Mouse (Mus musculus) olfactory bulb, adult 2 months (tissue): Measurements from ENCODE around the gene Spty2d1. TPM values are rescaled to one million over a fixed set of nuclear protein-coding genes. Genes with fewer than 3 reads are reported as not detected.

Experiments used
- H3K27ac ChIP-seq: fragments of 200-500 bp; 2 replicates; pipeline ENCODE4 v1.5.1; 2012; ENCODE audit warnings: low read depth, low read length; ENCODE audit not compliant: insufficient read depth
- H3K4me1 ChIP-seq: fragments of 200-500 bp; 2 replicates; pipeline ENCODE4 v1.6.1; 2012; ENCODE audit warnings: low read length; ENCODE audit not compliant: control insufficient read depth, insufficient read depth
- H3K4me3 ChIP-seq: fragments of 200-500 bp; 2 replicates; pipeline ENCODE4 v1.5.1; 2012; ENCODE audit warnings: mild to moderate bottlenecking, low read depth, low read length, moderate library complexity; ENCODE audit not compliant: insufficient read depth
- CTCF ChIP-seq: fragments of 200-500 bp; IDR thresholded peaks from 2 replicates; pipeline ENCODE4 v1.5.1; 2012; ENCODE audit warnings: low read depth, mild to moderate bottlenecking, low read length, moderate library complexity; ENCODE audit not compliant: insufficient read depth
- POLR2A ChIP-seq: fragments of 200-500 bp; IDR thresholded peaks from 2 replicates; pipeline ENCODE4 v1.6.1; 2012; ENCODE audit warnings: mild to moderate bottlenecking, low read depth, low read length, moderate library complexity; ENCODE audit not compliant: insufficient read depth
- WGBS: fragments of 180-500 bp; shearing (Covaris S2); methylation state at CpG from one replicate; pipeline ENCODE4 v1.1.7; 2018; 5-methylcytosine and 5-hydroxymethylcytosine counted together
- polyA plus RNA-seq: library from polyadenylated mRNA; stranded (reverse); fragments of >200 nt; gene quantifications from 2 replicates; pipeline ENCODE4 v1.2.4, GENCODE M21; 2012; ENCODE audit warnings: low replicate concordance; ENCODE audit not compliant: missing spikeins, insufficient read depth, insufficient read length

The Spty2d1 gene
- polyA plus RNA-seq, 1 experiment: not detected

DNA sequence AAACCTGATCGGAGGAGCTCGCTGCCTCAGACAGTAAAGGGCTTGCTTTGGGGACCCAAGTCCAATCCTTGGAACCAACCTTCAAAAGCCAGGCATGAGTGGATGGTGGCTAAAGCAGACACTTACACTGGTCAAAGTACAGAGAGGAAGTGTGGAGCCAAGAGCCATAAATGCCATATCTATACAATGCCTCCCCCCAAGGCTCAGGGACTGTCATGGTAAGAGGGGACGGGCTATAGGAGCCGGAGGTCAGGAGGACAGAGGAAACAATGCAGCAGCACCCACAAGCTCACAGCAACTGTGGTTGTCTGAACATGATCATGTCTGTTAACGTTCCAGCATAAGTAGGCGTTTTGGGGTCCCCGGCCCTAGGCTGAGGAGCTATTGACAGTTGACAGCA, 16.2 kb upstream of the Spty2d1 start:
- WGBS: 91% methylated on average over 7 of the region's 7 CpGs

DNA sequence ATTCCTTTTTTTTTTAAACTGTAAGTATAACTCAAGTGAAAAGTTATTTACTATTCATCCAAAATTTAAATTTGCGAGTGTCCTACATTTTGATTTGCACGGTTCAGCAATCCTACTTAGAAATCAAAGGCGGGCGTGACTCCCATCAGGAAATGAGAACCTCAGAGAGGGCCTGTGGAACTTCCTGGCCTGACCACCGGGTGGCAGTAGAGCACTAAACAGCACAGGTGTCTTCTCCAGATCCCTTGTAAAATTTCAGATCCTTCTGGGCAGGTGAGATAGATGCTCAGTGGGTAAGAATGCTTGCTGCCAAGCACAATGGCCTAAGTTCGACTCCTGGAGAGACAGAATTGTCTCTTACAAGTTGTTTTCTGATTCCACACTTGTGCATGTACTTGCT, 15.3 kb upstream of the Spty2d1 start:
- TF ChIP-seq CTCF (peak; percentile 73), POLR2A (no peak)
- 11% methylated on average over 6 of the region's 6 CpGs for WGBS
- peaks cover 6% of the 10 kb centered on the region for H3K4me1 ChIP-seq
- H3K27ac ChIP-seq: no peak overlapping the region
- H3K4me3 ChIP-seq: no peak overlapping the region

More for the DNA sequence above, 16.2 kb upstream of the Spty2d1 start:
- H3K27ac ChIP-seq: no peak overlapping the region
- no peak for TF ChIP-seq CTCF
- TF ChIP-seq POLR2A: no peak
- H3K4me1 ChIP-seq: peaks cover 6% of the 10 kb centered on the region
- no peak overlapping the region for H3K4me3 ChIP-seq

DNA sequence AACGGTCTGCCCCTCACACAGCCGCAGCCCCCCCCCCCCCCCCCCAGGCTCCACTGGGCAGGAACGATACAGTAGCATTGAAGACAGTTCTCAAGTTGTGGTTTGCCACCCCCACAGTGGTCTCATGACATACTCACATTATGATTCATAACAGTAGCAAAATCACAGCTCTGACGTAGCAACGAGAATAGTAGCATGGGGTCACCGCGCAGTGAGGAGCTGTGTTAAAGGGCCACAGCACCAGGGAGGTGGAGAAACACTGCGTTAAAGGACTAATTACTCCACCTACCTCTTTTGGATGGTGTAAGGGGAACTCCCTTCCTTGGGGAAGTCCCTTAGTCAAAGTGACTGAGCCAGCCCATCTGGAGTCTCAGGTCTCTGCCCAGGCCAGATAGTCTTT, 14.3 kb upstream of the Spty2d1 start:
- TF ChIP-seq CTCF: no peak
- no peak for TF ChIP-seq POLR2A
- Histone ChIP-seq H3K27ac (no peak overlapping the region), H3K4me3 (no peak overlapping the region), H3K4me1 (peaks cover 6% of the 10 kb centered on the region)
- WGBS: 64% methylated on average over 8 of the region's 8 CpGs

DNA sequence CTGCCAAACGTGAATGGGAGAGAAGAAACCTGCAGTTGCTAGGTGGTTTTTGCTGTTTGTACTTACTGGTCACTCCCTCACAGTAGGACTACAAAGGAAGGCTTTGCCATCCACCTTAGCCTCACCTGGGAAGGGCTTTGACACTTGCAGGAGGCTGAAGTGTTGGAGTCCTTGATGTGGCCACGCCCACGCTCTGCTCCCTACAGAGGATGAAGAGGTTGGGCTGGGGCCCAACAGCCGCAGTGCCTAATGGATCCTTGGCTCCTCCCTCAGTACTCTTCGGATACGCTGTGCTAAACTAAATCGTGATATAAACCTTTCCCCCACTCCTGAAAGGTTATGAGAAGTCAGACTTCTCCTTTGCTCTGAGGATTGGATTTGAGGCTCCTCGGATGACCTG, 12.7 kb upstream of the Spty2d1 start:
- peaks cover 6% of the 10 kb centered on the region for H3K4me1 ChIP-seq
- no peak overlapping the region for H3K27ac ChIP-seq
- WGBS: 24% methylated on average over 8 of the region's 8 CpGs
- no peak overlapping the region for H3K4me3 ChIP-seq
- TF ChIP-seq CTCF (no peak), POLR2A (no peak)

DNA sequence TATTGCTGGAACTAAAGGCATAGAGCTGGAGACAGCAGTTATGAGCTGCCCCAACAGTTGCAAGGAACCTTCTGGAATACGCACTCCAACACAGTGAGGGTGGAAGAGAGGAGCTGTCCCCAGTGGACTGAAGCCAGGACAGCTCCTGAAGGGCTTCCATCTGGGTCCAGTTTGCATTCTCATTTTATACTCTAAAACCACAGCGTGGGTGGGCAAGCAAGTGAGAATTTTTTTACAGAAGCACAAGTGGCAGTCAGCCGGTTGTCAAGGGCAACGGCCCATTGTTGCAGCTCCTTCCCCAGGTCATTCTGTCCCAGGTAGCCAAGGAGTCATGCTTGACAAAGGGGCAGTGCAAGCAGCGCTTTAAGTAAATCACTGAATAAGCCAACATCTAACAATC, 11.4 kb upstream of the Spty2d1 start:
- WGBS: 61% methylated on average over 5 of the region's 5 CpGs
- H3K4me3 ChIP-seq: no peak overlapping the region
- H3K27ac ChIP-seq: no peak overlapping the region
- H3K4me1 ChIP-seq: peaks cover 3% of the 10 kb centered on the region
- TF ChIP-seq POLR2A (no peak), CTCF (no peak)

DNA sequence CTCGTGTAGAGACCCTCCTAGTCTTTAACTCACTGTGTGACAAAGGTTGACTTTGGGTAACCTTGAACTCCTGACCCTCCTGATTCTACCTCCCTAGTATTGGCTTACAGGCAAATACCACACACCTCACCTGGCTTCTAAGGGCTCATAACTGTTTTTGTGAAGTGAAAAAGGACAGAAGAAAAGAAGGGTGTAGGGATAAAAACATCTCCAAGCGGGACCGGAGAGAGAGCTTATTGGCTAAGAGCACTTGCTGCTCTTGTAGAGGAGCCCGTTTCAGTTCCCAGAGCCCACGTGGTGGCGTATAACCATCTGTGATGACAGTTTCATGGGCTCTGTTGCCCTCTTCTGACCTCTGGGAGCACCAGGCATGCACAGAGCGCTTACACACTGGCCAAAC, 8.9 kb upstream of the Spty2d1 start:
- 78% methylated on average over 7 of the region's 7 CpGs for WGBS
- no peak for TF ChIP-seq CTCF
- TF ChIP-seq POLR2A: no peak

DNA sequence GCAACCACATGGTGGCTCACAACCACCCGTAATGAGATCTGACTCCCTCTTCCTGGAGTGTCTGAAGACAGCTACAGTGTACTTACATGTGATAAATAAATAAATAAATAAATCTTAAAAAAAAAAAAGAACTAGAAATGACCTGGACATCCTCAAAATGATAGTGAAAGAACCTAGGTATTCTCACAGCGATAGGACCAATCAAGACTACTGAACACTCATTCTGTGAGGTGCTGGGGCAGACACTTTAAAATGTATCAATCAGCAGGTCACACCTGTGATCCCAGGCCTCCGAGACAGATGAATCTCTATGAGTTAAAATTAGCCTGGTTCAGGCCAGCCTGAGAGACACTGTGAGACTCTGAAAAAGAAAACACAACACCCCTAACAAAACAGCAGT, 8.4 kb upstream of the Spty2d1 start:
- H3K4me3 ChIP-seq: no peak overlapping the region
- WGBS: 78% methylated on average over 3 of the region's 3 CpGs
- TF ChIP-seq CTCF: no peak
- no peak for TF ChIP-seq POLR2A
- peaks cover 3% of the 10 kb centered on the region for H3K4me1 ChIP-seq
- H3K27ac ChIP-seq: no peak overlapping the region

More for the DNA sequence above, 8.9 kb upstream of the Spty2d1 start:
- Histone ChIP-seq H3K4me3 (no peak overlapping the region), H3K4me1 (peaks cover 3% of the 10 kb centered on the region), H3K27ac (no peak overlapping the region)

DNA sequence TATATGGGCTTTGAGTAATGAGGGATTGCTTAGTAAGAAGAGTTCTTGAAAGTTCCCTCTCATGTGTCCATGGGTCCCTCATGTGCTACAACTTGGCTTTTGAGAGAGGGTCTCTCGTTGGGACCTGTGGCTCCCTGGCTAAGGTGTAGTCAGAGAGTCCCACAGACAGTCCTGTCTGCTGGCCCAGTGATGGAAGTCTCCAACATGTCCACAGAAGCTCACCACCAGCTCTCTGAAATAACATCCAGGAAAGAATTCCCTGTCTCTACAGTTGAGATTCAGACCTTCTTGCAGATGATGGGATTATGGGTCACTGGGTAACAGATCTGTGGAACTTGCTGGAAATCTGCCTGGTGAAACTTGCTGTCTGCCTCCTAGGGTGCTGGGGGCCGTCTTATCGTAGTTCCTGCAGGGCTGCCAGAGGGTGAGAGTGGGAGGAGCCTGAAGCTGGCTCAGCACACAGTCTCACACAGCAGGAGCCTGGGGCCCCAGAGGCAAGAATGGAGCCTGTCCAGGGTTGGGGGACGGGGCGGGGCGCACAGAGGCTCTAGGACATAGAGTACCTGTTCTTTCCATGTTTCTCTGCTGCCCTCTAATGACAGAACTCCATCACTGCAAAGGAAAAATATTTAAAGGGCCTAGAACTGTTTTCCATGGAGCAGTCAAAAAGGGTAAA, 7.3 kb upstream of the Spty2d1 start:
- WGBS: 10% methylated on average over 6 of the region's 6 CpGs
- Histone ChIP-seq H3K4me1 (peaks cover 3% of the 10 kb centered on the region), H3K4me3 (no peak overlapping the region), H3K27ac (no peak overlapping the region)
- TF ChIP-seq POLR2A (no peak), CTCF (peak; percentile 55)

DNA sequence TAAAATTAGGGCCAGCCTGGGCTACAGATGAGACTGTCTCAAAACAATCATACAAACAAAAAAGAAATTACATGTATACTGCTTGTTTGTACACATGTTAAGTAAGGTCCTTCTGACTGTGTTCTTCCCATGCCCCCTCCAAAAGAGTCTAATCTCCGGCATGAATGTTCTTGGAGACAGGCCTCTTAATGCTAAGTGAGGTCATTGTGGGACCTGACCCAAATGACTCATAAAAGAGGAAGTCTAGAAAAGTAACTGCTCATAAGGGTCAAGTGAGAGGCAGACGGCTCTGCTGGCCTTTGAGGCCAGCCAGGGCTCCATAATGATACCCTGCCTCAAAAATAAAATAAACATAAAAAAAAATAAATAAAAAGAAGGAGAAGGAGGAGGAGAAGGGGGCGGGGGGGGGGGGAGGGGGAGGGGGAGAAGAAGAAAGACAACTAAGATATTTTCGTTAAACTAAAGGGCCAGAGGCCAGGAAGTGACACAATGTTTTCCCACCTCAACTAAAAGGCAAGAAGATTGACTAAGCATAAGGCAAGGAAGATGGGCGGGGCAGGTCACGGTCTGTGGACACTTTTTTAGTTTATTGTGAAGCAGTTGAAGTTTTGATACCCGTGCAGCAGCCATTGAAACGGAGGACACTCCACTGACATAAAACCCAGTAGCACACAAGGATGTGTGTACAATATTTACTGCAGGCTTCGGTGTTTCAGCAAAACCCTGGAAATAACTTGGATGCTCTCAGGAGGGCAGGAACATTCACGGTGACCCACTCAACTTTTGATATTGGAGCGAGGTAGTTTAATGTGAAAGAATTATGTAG, 6.6 kb upstream of the Spty2d1 start:
- 48% methylated on average over 11 of the region's 11 CpGs for WGBS
- H3K27ac ChIP-seq: no peak overlapping the region
- no peak overlapping the region for H3K4me3 ChIP-seq
- H3K4me1 ChIP-seq: peaks cover 3% of the 10 kb centered on the region
- TF ChIP-seq POLR2A (no peak), CTCF (no peak)
